Mouse (Mus musculus) embryonic facial prominence, embryonic 11.5 days (tissue): ENCODE measurements around the gene Add1. TPM values are rescaled to one million over a fixed set of nuclear protein-coding genes. Genes with fewer than 3 reads are reported as not detected.

Experiments used
- ATAC-seq: fragments of 200-750 bp; cut with Nextera tagmentation; replicated peaks from 2 replicates; pipeline ENCODE4 v1.8.0; 2017; ENCODE audit warnings: low read depth; ENCODE audit not compliant: insufficient number of reproducible peaks, low FRiP score, low TSS enrichment
- DNase-seq: peaks from one replicate; pipeline ENCODE4 v3.0.0-alpha.2; 2015; ENCODE audit warnings: low spot score
- H3K27ac ChIP-seq: fragments of 300-500 bp; sonication (generic); replicated peaks from 2 replicates; pipeline ENCODE4 v1.5.1; 2014; ENCODE audit warnings: mild to moderate bottlenecking, low read depth, low read length, control low read depth
- H3K27me3 ChIP-seq: fragments of 300-500 bp; sonication (generic); 2 replicates; pipeline ENCODE4 v1.6.1; 2014; ENCODE audit warnings: mild to moderate bottlenecking, low read length, moderate library complexity, mixed read lengths; ENCODE audit not compliant: control insufficient read depth, insufficient read depth
- H3K36me3 ChIP-seq: fragments of 300-500 bp; sonication (generic); replicated peaks from 2 replicates; pipeline ENCODE4 v1.6.1; 2014; ENCODE audit warnings: low read depth, mild to moderate bottlenecking, low read length, moderate library complexity, mixed read lengths; ENCODE audit not compliant: control insufficient read depth, insufficient read depth
- H3K4me1 ChIP-seq: fragments of 300-500 bp; sonication (generic); 2 replicates; pipeline ENCODE4 v1.6.1; 2014; ENCODE audit warnings: low read length, mixed read lengths; ENCODE audit not compliant: control insufficient read depth, insufficient read depth
- H3K4me2 ChIP-seq: fragments of 300-500 bp; sonication (generic); 2 replicates; pipeline ENCODE4 v1.6.1; 2014; ENCODE audit warnings: low read depth, mild to moderate bottlenecking, control low read depth, low read length, moderate library complexity
- H3K4me3 ChIP-seq: fragments of 300-500 bp; sonication (generic); 2 replicates; pipeline ENCODE4 v1.5.1; 2014; ENCODE audit warnings: low read depth, low read length, control low read depth
- H3K9ac ChIP-seq: fragments of 300-500 bp; sonication (generic); replicated peaks from 2 replicates; pipeline ENCODE4 v1.6.1; 2014; ENCODE audit warnings: mild to moderate bottlenecking, control low read depth, low read length
- H3K9me3 ChIP-seq: fragments of 300-500 bp; sonication (generic); replicated peaks from 2 replicates; pipeline ENCODE4 v1.6.1; 2016; ENCODE audit warnings: mild to moderate bottlenecking, low read length, inconsistent platforms, mixed read lengths; ENCODE audit not compliant: control insufficient read depth
- WGBS: fragments of 180-500 bp; shearing (Covaris S2); extraction: QIAGEN DNeasy Blood & Tissue Kit; methylation state at CpG from one replicate; pipeline ENCODE4 v1.1.7; 2014; 5-methylcytosine and 5-hydroxymethylcytosine counted together
- polyA plus RNA-seq: library from polyadenylated mRNA; unstranded; fragments of >200 nt; fragmentation: Nextera tagmentation; extraction: Ambion mirVana; gene quantifications from 2 replicates; pipeline ENCODE4 v1.2.1, GENCODE M21; 2014

Add1 gene
- polyA plus RNA-seq, 1 experiment from 2014 or later = 145 TPM

- Histone ChIP-seq H3K4me2 (no peak overlapping the region), H3K27me3 (no peaks in the 10 kb centered on the region), H3K36me3 (no peaks in the 10 kb centered on the region), H3K27ac (no peak overlapping the region), H3K9ac (no peak overlapping the region), H3K4me3 (no peak overlapping the region), H3K4me1 (no peaks in the 10 kb centered on the region), H3K9me3 (no peaks in the 10 kb centered on the region)
- whole genome bisulfite sequencing = 85% methylated on average over 2 of the region's 2 CpGs
- no peak for ATAC-seq
- no peak for DNase-seq
Measured at GRCm38 (mm10) chr5:34539121-34539520, 34.3 kb upstream of the Add1 start.

GRCm38 (mm10) chr5:34542166-34542565, 31.3 kb upstream of the Add1 start:
- no peak overlapping the region for H3K4me2 ChIP-seq

GRCm38 (mm10) chr5:34543114-34543513, 30.4 kb upstream of the Add1 start:
- Histone ChIP-seq H3K9me3 (no peaks in the 10 kb centered on the region), H3K4me3 (no peak overlapping the region), H3K9ac (no peak overlapping the region), H3K27me3 (no peaks in the 10 kb centered on the region), H3K36me3 (no peaks in the 10 kb centered on the region), H3K4me1 (no peaks in the 10 kb centered on the region), H3K4me2 (no peak overlapping the region), H3K27ac (no peak overlapping the region)
- DNase-seq (no peak), ATAC-seq (no peak)
- WGBS = 65% methylated on average over 4 of the region's 4 CpGs

More at GRCm38 (mm10) chr5:34542166-34542565, 31.3 kb upstream of the Add1 start:
- H3K4me1 ChIP-seq = no peaks in the 10 kb centered on the region
- WGBS = 82% methylated on average over 1 of the region's 1 CpGs
- no peak for DNase-seq
- H3K9me3 ChIP-seq = no peaks in the 10 kb centered on the region
- H3K27ac ChIP-seq = no peak overlapping the region
- no peaks in the 10 kb centered on the region for H3K36me3 ChIP-seq
- no peak overlapping the region for H3K9ac ChIP-seq
- ATAC-seq = no peak
- H3K27me3 ChIP-seq = no peaks in the 10 kb centered on the region
- no peak overlapping the region for H3K4me3 ChIP-seq

DNA sequence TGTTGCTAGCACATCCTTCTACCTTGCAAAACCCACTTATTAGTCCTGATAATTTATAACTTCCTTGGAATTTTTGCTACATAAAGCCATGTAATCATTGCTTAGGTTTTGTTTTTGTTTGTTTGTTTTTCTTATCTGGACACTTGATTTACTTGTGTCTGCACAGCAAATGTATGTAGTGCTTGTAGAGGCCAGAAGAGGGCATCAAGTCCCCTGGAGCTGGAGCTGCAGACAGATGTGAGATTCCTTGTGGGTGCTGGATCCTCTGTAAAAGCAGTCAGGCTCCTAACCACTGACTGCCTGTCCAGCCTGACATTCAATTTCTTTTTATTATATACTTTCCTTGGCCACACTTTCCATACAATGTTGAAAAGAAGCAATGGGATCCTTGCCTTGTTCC, 26.1 kb upstream of the Add1 start:
- peaks cover 3% of the 10 kb centered on the region for H3K36me3 ChIP-seq
- ATAC-seq (no peak), DNase-seq (peak; percentile 33)
- no peak overlapping the region for H3K27ac ChIP-seq
- H3K9me3 ChIP-seq = no peaks in the 10 kb centered on the region
- H3K9ac ChIP-seq = no peak overlapping the region
- H3K4me2 ChIP-seq = no peak overlapping the region
- no peaks in the 10 kb centered on the region; the same call in 1 of the 2 replicates for H3K4me1 ChIP-seq
- no peak overlapping the region for H3K4me3 ChIP-seq
- H3K27me3 ChIP-seq = no peaks in the 10 kb centered on the region

DNA sequence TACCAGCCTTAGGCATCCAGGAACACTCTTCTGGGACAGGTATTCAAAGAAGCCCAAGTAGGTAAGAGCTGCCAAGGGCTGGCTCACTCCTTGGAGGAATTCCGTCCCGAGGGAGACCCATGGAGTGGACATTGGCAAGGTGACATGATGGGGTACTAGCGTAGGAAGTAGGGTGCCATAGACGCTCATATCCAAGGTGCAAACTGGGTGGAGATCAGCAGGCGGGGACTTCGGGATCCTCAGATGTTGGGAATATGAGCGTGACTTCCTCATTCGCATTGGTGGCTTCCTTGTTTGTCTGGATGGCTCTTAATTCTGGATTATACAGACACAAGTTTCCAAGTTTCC, 24.4 kb upstream of the Add1 start:
- H3K27ac ChIP-seq = no peak overlapping the region

DNA sequence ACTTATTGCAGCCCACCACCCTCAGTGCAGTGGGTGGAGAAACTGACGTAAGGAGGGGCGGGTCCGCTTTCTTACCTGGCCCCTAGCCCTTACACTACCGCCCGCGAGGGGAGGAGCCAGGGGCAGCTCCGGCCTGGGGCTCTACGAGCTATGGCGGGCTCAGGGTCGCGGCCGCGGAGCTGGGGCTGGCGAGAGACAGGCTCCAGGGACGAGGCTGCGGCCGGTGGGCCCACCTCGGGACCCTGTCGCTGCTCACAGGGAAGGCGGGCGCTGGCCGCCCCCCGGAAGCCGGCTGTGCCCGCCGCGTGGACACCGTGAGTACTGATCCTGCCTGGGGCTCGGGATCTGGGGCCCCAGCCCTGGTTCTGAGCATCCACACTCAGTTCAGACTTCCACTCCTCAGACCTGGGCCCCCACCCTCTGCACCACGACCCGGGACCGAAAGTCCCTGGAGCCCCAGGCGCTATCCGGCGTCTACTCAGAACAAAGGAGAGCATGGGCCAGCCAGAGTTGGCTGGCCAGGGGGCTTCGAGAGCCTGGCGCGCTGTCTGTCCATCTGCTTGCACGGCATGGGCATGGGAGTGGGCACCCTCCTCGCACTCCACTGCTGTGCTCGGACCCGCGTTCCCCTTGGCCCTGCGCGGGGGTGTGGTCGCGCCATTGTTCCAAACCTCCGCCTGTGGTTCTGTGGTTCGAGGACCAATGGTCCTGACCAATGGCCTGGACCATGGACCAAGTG, 23.8 kb upstream of the Add1 start:
- Histone ChIP-seq H3K36me3 (peaks cover 6% of the 10 kb centered on the region), H3K4me3 (peak overlapping the region; percentile 90), H3K9me3 (no peaks in the 10 kb centered on the region), H3K27me3 (no peaks in the 10 kb centered on the region), H3K9ac (peak overlapping the region; percentile 98), H3K27ac (peak overlapping the region; percentile 65), H3K4me2 (peak overlapping the region; percentile 44), H3K4me1 (no peaks in the 10 kb centered on the region; the same call in 1 of the 2 replicates)
- ATAC-seq (peak; percentile 88), DNase-seq (peak; percentile 87)
- WGBS = under 1% methylated on average over 41 of the region's 49 CpGs

More for the DNA sequence above, 24.4 kb upstream of the Add1 start:
- 21% methylated on average over 8 of the region's 8 CpGs for WGBS
- no peaks in the 10 kb centered on the region for H3K27me3 ChIP-seq
- no peaks in the 10 kb centered on the region for H3K9me3 ChIP-seq
- peak overlapping the region; percentile 90 for H3K4me3 ChIP-seq
- peak overlapping the region; percentile 98 for H3K9ac ChIP-seq
- ATAC-seq = peak; percentile 5; the same call in 1 of the 2 replicates
- no peak for DNase-seq
- no peaks in the 10 kb centered on the region; the same call in 1 of the 2 replicates for H3K4me1 ChIP-seq
- peak overlapping the region; percentile 44 for H3K4me2 ChIP-seq
- H3K36me3 ChIP-seq = peaks cover 6% of the 10 kb centered on the region

- Histone ChIP-seq H3K9me3 (no peaks in the 10 kb centered on the region), H3K4me2 (peak overlapping the region; percentile 44), H3K36me3 (peaks cover 6% of the 10 kb centered on the region), H3K4me3 (peak overlapping the region; percentile 90), H3K27me3 (no peaks in the 10 kb centered on the region), H3K27ac (no peak overlapping the region; the same call in 1 of the 2 replicates), H3K9ac (peak overlapping the region; percentile 98), H3K4me1 (no peaks in the 10 kb centered on the region; the same call in 1 of the 2 replicates)
- DNase-seq (peak; percentile 2), ATAC-seq (no peak)
- WGBS = 12% methylated on average over 6 of the region's 6 CpGs
Measured at GRCm38 (mm10) chr5:34550251-34550650, 23.2 kb upstream of the Add1 start.

- Histone ChIP-seq H3K4me1 (no peaks in the 10 kb centered on the region; the same call in 1 of the 2 replicates), H3K4me3 (no peak overlapping the region), H3K36me3 (peaks cover 14% of the 10 kb centered on the region), H3K9ac (no peak overlapping the region), H3K27ac (no peak overlapping the region), H3K27me3 (no peaks in the 10 kb centered on the region), H3K4me2 (no peak overlapping the region), H3K9me3 (no peaks in the 10 kb centered on the region)
- DNase-seq (no peak), ATAC-seq (no peak)
- WGBS = 91% methylated on average over 4 of the region's 4 CpGs
Measured at GRCm38 (mm10) chr5:34551821-34552220, 21.6 kb upstream of the Add1 start.
